8 mouse cellular contexts compared by ENCODE assay signal in the genomic region with DNA sequence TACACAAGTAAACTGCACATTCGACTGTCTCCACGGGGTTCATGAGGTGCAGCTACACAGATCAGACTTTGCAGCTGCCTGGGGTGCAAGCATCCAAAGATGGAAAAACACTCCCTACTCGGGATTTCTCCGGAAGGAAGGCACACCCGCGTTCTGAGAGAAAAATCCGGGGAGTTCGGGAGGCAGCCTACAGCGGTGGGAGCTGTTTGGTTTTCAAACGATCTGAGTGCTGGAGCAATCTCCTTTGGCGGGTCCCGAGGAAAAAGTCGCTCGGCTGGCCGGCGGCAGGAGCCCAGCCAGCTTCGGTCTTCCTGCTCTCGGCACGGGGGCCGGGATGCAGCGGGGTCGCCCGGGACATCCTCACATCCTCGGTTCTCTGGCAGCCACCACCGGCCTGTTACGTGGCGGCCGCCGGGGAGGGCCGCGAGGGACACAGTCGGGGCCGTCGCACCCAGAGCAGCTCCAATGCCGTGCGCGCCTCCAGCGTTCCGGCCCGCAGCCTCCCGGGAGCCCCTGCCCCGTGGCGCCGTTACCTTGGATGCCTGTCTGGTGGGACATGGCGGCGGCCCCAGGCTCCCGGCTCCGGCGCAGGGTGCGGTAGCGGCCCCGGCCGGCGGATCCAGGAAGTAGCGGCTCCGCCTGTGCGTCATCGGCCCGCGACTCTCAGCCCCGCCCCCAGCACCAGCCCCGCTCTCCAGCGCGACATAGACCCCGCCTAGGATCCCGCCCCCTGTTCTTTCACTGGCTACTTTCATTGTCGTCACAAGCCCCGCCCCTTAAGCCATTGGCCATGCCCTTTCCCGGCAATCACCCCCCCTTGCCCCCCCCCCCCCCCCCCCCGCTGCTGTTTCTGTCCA. TPM values are rescaled to one million over a fixed set of nuclear protein-coding genes. Genes with fewer than 3 reads are reported as not detected.
A peak's percentile ranks its signal among the peaks of the same experiment; 100 is the strongest.
DNase-seq lines count a peak whose midpoint lies in the region; ATAC-seq lines count a peak whose summit lies in the region.

A gene (minus strand): TSS at position 671 of the 857 bp plus-strand sequence.

- WGBS in hindbrain, embryonic 14.5 days = under 1% methylated on average over 69 of the region's 70 CpGs

- H3K9ac ChIP-seq in hindbrain, embryonic 14.5 days = peak within 1 kb of the TSS; percentile 83

- H3K36me3 ChIP-seq in hindbrain, embryonic 14.5 days (replicated peaks; ENCODE audit: control insufficient read depth, insufficient read depth) = peaks cover 17% of the 10 kb centered on the region

- peaks cover 17% of the 10 kb centered on the region for H3K4me1 ChIP-seq in hindbrain, embryonic 14.5 days (replicated peaks; ENCODE audit: control insufficient read depth, insufficient read depth, low read length)

- H3K27ac ChIP-seq in hindbrain, embryonic 14.5 days = peak within 1 kb of the TSS; percentile 66

- no peaks in the 10 kb centered on the region for H3K27me3 ChIP-seq in hindbrain, embryonic 14.5 days (ENCODE audit: control insufficient read depth, insufficient read depth, low read length)

- peak within 1 kb of the TSS; percentile 81 for H3K4me2 ChIP-seq in hindbrain, embryonic 14.5 days (replicated peaks)

- peak within 1 kb of the TSS; percentile 75 for H3K4me3 ChIP-seq in hindbrain, embryonic 14.5 days (replicated peaks; ENCODE audit: low read length)

- ATAC-seq in hindbrain, embryonic 14.5 days (ENCODE audit: low FRiP score) = peak; percentile 99

- DNase-seq in R1 (ENCODE audit: low read depth, low spot score) = peak; percentile 94
- peak; percentile 99 to 100 for DNase-seq in cerebellum, postnatal 25 days
- peak; percentile 92 to 96 for DNase-seq in frontal cortex, postnatal 25 days (ENCODE audit: low spot score in 2 of 2)
- peak; percentile 98 for DNase-seq in hindbrain, embryonic 14.5 days (ENCODE audit: low spot score)
- DNase-seq in layer of hippocampus, postnatal 36 days = peak; percentile 97 to 98
- DNase-seq in lung, postnatal 36 days = peak; percentile 99
- peak; percentile 98 for DNase-seq in retina, postnatal 1 day
- DNase-seq in urinary bladder, adult 18-20 months (ENCODE audit: low spot score in 2 of 2) = peak; percentile 95 to 96

- no peaks in the 10 kb centered on the region for H3K9me3 ChIP-seq in hindbrain, embryonic 14.5 days (ENCODE audit: control insufficient read depth, low read length)

RNA-seq across cellular contexts. Expression of the gene that starts here (rescaled TPM):
- polyA plus RNA-seq in hindbrain, embryonic 14.5 days (2014; fragmentation: Nextera tagmentation; extraction: Ambion mirVana) = 80.3 and 85.3 TPM in 2 replicates
- total RNA-seq in layer of hippocampus, postnatal 36 days (2021) = 10 to 100 TPM; 48.7 to 64.7 TPM

Comparison
In these comparisons a context has a peak if more than half of its experiments do, and no peak if none do; other contexts are left out.
1. Peak in every context shown above with its lines: DNase-seq, ATAC-seq, H3K4me3 ChIP-seq and H3K27ac ChIP-seq.